Mouse (Mus musculus): Measurements from ENCODE around the gene Atl3.
A peak's percentile ranks its signal among the peaks of the same experiment; 100 is the strongest.
"Not testable (repeated sequence)": the region's sequence is repeated elsewhere in the genome, so short reads cannot be mapped to it uniquely, and the experiment has no call there.

The Atl3 gene

GRCm38 (mm10) chr19:7493352-7494186 lies at the start of gene Atl3:
Gene Atl3 (plus strand): TSS chr19:7494040.
- no peak for DNase-seq (ENCODE audit: low read depth, low spot score)

GRCm38 (mm10) chr19:7445105-7445504 lies 48.7 kb upstream of the Atl3 start:
- no peak for DNase-seq (ENCODE audit: low read depth, low spot score)

- no peak for DNase-seq (ENCODE audit: low read depth, low spot score)
Measured at GRCm38 (mm10) chr19:7445596-7445995, 48.2 kb upstream of the Atl3 start.

- no peak for DNase-seq (ENCODE audit: low read depth, low spot score)
Measured at GRCm38 (mm10) chr19:7456803-7457202, 37.0 kb upstream of the Atl3 start.

GRCm38 (mm10) chr19:7458901-7459300 lies 34.9 kb upstream of the Atl3 start:
- no peak for DNase-seq (ENCODE audit: low read depth, low spot score)

DNA sequence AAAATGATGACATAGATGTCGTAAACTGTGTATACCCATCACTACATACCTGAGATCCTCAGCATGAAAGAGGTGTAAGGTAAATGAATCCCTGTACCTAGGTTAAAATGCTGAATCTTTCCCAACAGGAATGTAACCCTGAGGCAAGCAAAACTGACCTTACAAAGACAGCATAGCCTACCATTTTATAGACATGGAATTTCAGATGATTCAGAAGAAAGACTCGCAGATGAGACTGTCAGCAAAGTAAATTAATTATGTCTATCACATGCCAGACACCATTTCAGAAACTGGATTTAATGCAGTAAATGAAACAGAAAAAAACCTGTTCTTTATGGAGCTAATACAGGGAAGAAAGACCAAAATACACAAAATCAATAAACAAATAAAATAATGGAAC lies 34.5 kb upstream of the Atl3 start:
- DNase-seq (ENCODE audit: low read depth, low spot score), result no peak

- no peak for DNase-seq (ENCODE audit: low read depth, low spot score)
Measured at GRCm38 (mm10) chr19:7467915-7468314, 25.9 kb upstream of the Atl3 start.

- no peak for DNase-seq (ENCODE audit: low read depth, low spot score)
Measured at GRCm38 (mm10) chr19:7470643-7471042, 23.2 kb upstream of the Atl3 start.

GRCm38 (mm10) chr19:7479751-7480248 lies 14.0 kb upstream of the Atl3 start:
- DNase-seq (ENCODE audit: low read depth, low spot score), result no peak

DNA sequence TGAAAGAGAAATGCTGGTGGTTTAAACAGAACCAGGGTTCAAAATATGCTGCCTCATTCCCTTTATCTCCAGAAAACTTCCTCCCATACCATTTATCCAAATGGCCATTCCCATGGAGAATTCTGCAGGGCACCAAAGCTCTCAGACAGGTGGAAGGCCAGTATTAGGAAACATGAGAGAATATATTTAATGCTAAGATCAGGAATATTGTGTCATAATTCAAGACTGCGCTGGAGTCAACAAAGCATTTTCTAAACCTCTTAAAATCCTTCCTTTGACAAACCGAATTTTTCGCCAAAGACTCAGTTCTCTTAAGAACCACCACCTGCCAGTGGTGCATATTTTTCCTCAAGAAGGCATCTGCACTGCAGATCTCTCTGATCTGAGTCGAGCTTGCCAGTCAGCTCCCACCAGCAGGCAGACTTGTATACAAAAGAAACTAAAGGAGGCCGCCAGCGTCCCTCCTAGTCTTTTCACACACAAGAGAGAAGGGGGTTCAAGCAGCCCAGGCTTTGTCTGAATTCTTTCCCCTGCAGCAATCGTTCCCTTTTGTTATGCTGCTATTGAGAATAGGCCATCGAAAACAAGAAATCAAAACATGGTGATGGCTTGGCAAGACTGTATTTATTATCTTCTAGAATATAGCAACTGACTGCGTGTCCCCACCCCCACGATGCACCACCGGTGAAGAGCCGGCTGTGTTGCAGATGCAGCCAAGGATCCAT lies 12.1 kb upstream of the Atl3 start:
- no peak for DNase-seq (ENCODE audit: low read depth, low spot score)

DNA sequence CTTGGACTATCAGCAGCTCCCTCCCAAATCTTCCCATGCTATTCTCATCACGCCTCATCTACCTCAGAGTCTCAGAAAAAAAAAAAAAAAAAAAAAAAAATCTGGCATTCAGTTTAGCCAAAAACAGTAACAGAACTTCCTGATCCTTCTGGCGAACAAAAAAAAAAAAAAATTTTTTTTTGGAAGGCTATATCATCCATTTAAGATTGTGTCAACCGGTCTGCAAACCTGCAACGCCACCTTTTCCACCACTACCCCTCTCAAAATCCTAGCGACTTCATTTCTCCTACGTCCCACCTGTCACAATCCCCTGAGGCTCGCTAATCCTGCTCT lies 11.6 kb upstream of the Atl3 start:
- no peak for DNase-seq (ENCODE audit: low read depth, low spot score)

GRCm38 (mm10) chr19:7482599-7483511 lies 11.0 kb upstream of the Atl3 start, which contains the start of gene Rtn3:
Gene Rtn3 (minus strand): TSS chr19:7483281.
- DNase-seq (ENCODE audit: low read depth, low spot score), result peak; percentile 93

- DNase-seq (ENCODE audit: low read depth, low spot score), result peak; percentile 58
Measured at GRCm38 (mm10) chr19:7483512-7483882, 10.3 kb upstream of the Atl3 start.

- DNase-seq (ENCODE audit: low read depth, low spot score), result no peak
Measured at GRCm38 (mm10) chr19:7484076-7484475, 9.8 kb upstream of the Atl3 start.

- no peak for DNase-seq (ENCODE audit: low read depth, low spot score)
Measured at GRCm38 (mm10) chr19:7487680-7488079, 6.2 kb upstream of the Atl3 start.

DNA sequence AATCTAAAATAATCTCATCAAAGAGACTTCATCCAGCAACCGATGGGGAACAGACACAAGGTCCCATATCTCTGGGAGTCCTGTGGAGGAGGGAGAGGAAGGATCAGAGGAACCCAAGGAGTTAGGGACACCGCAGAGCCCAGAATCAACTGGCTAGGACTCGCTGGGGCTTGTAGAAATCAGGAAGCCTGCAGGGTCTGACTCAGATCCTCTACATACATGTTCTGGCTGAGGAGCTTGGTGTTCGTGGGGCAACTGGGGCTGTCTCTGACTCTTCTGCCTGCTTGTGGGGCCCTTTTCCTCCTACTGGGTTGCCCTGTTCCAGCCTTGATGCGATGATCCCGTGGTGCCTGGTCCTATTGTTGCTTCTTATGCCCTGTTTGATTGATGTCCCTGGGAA lies 1.9 kb upstream of the Atl3 start:
- no peak for DNase-seq (ENCODE audit: low read depth, low spot score)

DNA sequence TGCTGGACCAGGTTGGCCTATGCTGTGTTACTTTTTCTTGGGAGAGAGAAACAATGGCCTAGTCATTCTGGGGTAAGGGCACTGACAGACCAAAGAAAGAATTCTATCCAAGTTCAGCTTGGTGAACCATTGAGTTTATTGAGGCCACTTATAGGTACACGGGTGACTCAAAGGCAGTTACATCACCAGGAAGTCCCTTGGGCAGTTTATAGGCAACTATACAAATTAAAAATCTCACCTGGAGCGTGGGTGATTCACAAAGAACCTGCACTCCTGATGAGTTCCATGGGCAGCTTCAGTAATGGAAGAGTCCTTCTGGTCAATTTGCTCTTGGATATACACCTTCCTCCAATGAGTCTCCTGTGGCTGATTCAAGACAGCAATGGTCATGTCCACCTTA lies 1.2 kb upstream of the Atl3 start:
- DNase-seq (ENCODE audit: low read depth, low spot score), result no peak

DNA sequence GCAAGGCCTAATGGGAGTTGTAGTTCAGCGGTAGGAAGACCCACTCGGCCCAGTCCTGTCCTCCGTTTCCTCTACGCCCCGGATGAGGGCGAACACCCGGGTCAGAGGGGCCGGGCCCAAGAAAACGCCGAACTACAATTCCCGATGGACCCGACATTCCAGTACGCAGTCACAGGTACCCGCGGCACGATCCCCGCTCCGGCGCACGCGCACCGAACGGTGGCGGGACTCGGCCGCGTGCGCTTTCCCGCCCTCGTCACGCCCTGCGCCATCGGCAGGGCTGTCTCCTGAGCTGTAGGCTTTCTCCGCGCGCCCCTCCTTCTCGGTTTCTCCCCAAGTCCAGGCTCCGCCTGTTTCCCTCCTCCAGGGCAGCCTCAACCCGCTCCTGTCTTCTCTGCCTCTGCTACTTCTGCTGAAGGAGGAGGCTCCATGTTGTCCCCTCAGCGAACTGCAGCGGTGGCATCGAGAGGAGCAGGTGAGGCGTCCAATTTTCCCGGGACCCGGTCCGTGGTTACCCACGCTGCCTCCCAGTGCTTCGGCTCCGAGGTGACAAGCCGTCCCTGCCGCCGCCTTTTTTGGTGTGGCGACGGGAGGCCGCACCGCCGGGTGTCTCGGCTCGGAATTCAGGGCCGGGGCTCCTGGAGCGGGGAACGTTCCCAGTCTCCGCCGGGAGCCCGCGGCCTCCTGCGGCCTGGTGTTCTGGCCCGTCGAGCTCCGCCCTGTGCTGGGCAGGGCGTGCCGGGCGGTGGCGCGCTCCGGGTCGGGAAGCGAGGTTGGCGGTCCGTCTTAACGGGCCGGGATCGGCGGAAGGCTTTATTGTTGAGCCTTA lies 561 bp downstream of the Atl3 start:
- DNase-seq (ENCODE audit: low read depth, low spot score), result peak; percentile 72

GRCm38 (mm10) chr19:7495221-7496038 lies 1.6 kb downstream of the Atl3 start:
- no peak for DNase-seq (ENCODE audit: low read depth, low spot score)

- not testable (repeated sequence) for DNase-seq (ENCODE audit: low read depth, low spot score)
Measured at GRCm38 (mm10) chr19:7496070-7496469, 2.2 kb downstream of the Atl3 start.

All from c-Kit-negative CD71-positive TER-119-positive erythroid progenitor cells, embryonic 14.5 days (primary cell).